Mouse (Mus musculus) myocyte (in vitro differentiated cells): ENCODE data around the gene Jph4.
A peak's percentile ranks its signal among the peaks of the same experiment; 100 is the strongest.

ENCODE experiments used
- CEBPB ChIP-seq: IDR thresholded peaks from 2 replicates; pipeline ENCODE4 v1.6.1; 2011; ENCODE audit warnings: mild to moderate bottlenecking, moderate library complexity; ENCODE audit not compliant: poor library complexity, insufficient read depth, severe bottlenecking
- E2F4 ChIP-seq: IDR thresholded peaks from one replicate; pipeline ENCODE4 v1.6.1; 2011; ENCODE audit warnings: mild to moderate bottlenecking, control low read depth, moderate library complexity; ENCODE audit not compliant: insufficient read depth
- MAX ChIP-seq: IDR thresholded peaks from one replicate; pipeline ENCODE4 v1.6.1; 2011; ENCODE audit warnings: low read depth, mild to moderate bottlenecking, control low read depth
- POLR2A ChIP-seq: IDR thresholded peaks from one replicate; pipeline ENCODE4 v1.6.1; 2011; ENCODE audit warnings: low read depth, mild to moderate bottlenecking, control low read depth, moderate library complexity; ENCODE audit not compliant: insufficient read length
- POLR2AphosphoS2 ChIP-seq: IDR thresholded peaks from one replicate; pipeline ENCODE4 v1.6.1; 2011; ENCODE audit warnings: low read depth, control low read depth; ENCODE audit not compliant: insufficient read length
- TCF12 ChIP-seq: IDR thresholded peaks from one replicate; pipeline ENCODE4 v1.6.1; 2011; ENCODE audit warnings: mild to moderate bottlenecking, control low read depth; ENCODE audit not compliant: poor library complexity, insufficient read depth, severe bottlenecking
- TCF3 ChIP-seq: IDR thresholded peaks from one replicate; pipeline ENCODE4 v1.6.1; 2011; ENCODE audit warnings: low read depth, control low read depth; ENCODE audit not compliant: insufficient read length
- USF1 ChIP-seq: IDR thresholded peaks from one replicate; pipeline ENCODE4 v1.6.1; 2011; ENCODE audit warnings: low read depth, mild to moderate bottlenecking, control low read depth, moderate library complexity

GRCm38 (mm10) chr14:55092011-55092577 is 24.6 kb downstream of the Jph4 start, which contains the start of gene Zfhx2:
- TF ChIP-seq POLR2A, result peak; percentile 36
- no peak for TF ChIP-seq TCF3
- no peak for TF ChIP-seq MAX
- TF ChIP-seq TCF12, result no peak
- no peak for TF ChIP-seq E2F4
- TF ChIP-seq CEBPB, result no peak
- no peak for TF ChIP-seq USF1
- no peak for TF ChIP-seq POLR2AphosphoS2
